Mouse (Mus musculus) small intestine, adult 2 months (tissue): ENCODE data around the gene Coa3.

Source experiments
- CTCF ChIP-seq: fragments of 200-500 bp; IDR thresholded peaks from 2 replicates; pipeline ENCODE4 v1.5.1; 2012; ENCODE audit warnings: low read depth, mild to moderate bottlenecking, control low read depth, inconsistent platforms, low read length, moderate library complexity, mixed read lengths; ENCODE audit not compliant: insufficient replicate concordance, insufficient read length; ENCODE audit errors: extremely low read depth
- POLR2A ChIP-seq: fragments of 200-500 bp; IDR thresholded peaks from 2 replicates; pipeline ENCODE4 v1.6.1; 2012; ENCODE audit warnings: low read depth, mild to moderate bottlenecking, control low read depth, inconsistent platforms, low read length, moderate library complexity

DNA sequence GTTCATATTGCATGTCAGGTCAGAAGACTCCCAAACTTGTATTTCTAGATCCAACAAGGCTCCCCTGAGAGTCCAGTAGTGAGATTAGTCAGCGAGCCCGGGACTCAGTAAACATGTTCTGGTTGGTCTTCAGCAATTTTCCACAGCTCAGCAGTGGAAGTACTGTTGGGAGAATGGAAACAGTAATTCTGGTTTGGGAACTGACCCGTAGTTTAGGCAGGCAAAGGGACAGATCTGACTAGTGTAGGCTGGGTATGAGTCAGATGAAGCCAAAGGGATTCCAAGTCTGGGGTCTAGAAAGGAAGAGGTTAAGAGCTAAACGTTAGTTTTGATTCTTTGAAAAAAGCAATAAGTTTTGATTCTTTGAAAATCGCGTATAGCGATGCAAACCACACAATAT lies 26.0 kb downstream of the Coa3 start:
- TF ChIP-seq CTCF = no peak
- TF ChIP-seq POLR2A = no peak
